Mouse (Mus musculus) myocyte (in vitro differentiated cells): ENCODE results near the gene Col4a3bp. TPM values are rescaled to one million over a fixed set of nuclear protein-coding genes. Genes with fewer than 3 reads are reported as not detected.
A peak's percentile ranks its signal among the peaks of the same experiment; 100 is the strongest.

Source experiments
- H3K27me3 ChIP-seq: one replicate; pipeline ENCODE4 v1.6.1; 2011; ENCODE audit not compliant: control insufficient read depth, insufficient read depth, insufficient read length
- H3K36me3 ChIP-seq: one replicate; pipeline ENCODE4 v1.6.1; 2011; ENCODE audit not compliant: control insufficient read depth, insufficient read depth
- H3K4me2 ChIP-seq: one replicate; pipeline ENCODE4 v1.6.1; 2011; ENCODE audit warnings: low read depth, control low read depth
- H3K4me3 ChIP-seq: one replicate; pipeline ENCODE4 v1.5.1; 2011; ENCODE audit warnings: mild to moderate bottlenecking, control low read depth, moderate library complexity
- H3K79me2 ChIP-seq: one replicate; pipeline ENCODE4 v1.6.1; 2011; ENCODE audit not compliant: control insufficient read depth, insufficient read depth
- H3ac ChIP-seq: one replicate; pipeline ENCODE4 v1.6.1; 2011; ENCODE audit not compliant: control insufficient read depth, insufficient read length
- CEBPB ChIP-seq: IDR thresholded peaks from 2 replicates; pipeline ENCODE4 v1.6.1; 2011; ENCODE audit warnings: mild to moderate bottlenecking, moderate library complexity; ENCODE audit not compliant: poor library complexity, insufficient read depth, severe bottlenecking
- E2F4 ChIP-seq: IDR thresholded peaks from one replicate; pipeline ENCODE4 v1.6.1; 2011; ENCODE audit warnings: mild to moderate bottlenecking, control low read depth, moderate library complexity; ENCODE audit not compliant: insufficient read depth
- MAX ChIP-seq: IDR thresholded peaks from one replicate; pipeline ENCODE4 v1.6.1; 2011; ENCODE audit warnings: low read depth, mild to moderate bottlenecking, control low read depth
- MYOD1 ChIP-seq, 3 experiments: IDR thresholded peaks; one replicate each; pipeline ENCODE4 v1.6.1; 2011; ENCODE audit warnings: control low read depth in 2 of 3, low read depth in 2 of 3, mild to moderate bottlenecking in 2 of 3, moderate library complexity in 1 of 3; ENCODE audit not compliant: insufficient read length in 2 of 3, control insufficient read depth in 1 of 3
- MYOG ChIP-seq, 3 experiments: IDR thresholded peaks; one replicate each; pipeline ENCODE4 v1.6.1; 2011; ENCODE audit warnings: control low read depth in 2 of 3, low read depth in 2 of 3, mild to moderate bottlenecking in 2 of 3; ENCODE audit not compliant: insufficient read length in 2 of 3, control insufficient read depth in 1 of 3, insufficient read depth in 1 of 3
- POLR2A ChIP-seq: IDR thresholded peaks from one replicate; pipeline ENCODE4 v1.6.1; 2011; ENCODE audit warnings: low read depth, mild to moderate bottlenecking, control low read depth, moderate library complexity; ENCODE audit not compliant: insufficient read length
- POLR2AphosphoS2 ChIP-seq: IDR thresholded peaks from one replicate; pipeline ENCODE4 v1.6.1; 2011; ENCODE audit warnings: low read depth, control low read depth; ENCODE audit not compliant: insufficient read length
- REST ChIP-seq: IDR thresholded peaks from one replicate; pipeline ENCODE4 v1.6.1; 2011; ENCODE audit warnings: mild to moderate bottlenecking, control low read depth, moderate library complexity; ENCODE audit not compliant: insufficient read depth, insufficient read length
- SRF ChIP-seq: IDR thresholded peaks from one replicate; pipeline ENCODE4 v1.6.1; 2011; ENCODE audit warnings: low read depth; ENCODE audit not compliant: control insufficient read depth, insufficient read length
- TCF12 ChIP-seq: IDR thresholded peaks from one replicate; pipeline ENCODE4 v1.6.1; 2011; ENCODE audit warnings: mild to moderate bottlenecking, control low read depth; ENCODE audit not compliant: poor library complexity, insufficient read depth, severe bottlenecking
- TCF3 ChIP-seq: IDR thresholded peaks from one replicate; pipeline ENCODE4 v1.6.1; 2011; ENCODE audit warnings: low read depth, control low read depth; ENCODE audit not compliant: insufficient read length
- USF1 ChIP-seq: IDR thresholded peaks from one replicate; pipeline ENCODE4 v1.6.1; 2011; ENCODE audit warnings: low read depth, mild to moderate bottlenecking, control low read depth, moderate library complexity
- polyA plus RNA-seq: library from polyadenylated mRNA; unstranded; fragments of >200 nt; fragmentation: generic; extraction: Trizol; gene quantifications from one replicate; pipeline ENCODE4 v1.2.1, GENCODE M21; 2012; ENCODE audit warnings: missing spikeins

The Col4a3bp gene
- polyA plus RNA-seq, 1 experiment: 18.3 TPM

DNA sequence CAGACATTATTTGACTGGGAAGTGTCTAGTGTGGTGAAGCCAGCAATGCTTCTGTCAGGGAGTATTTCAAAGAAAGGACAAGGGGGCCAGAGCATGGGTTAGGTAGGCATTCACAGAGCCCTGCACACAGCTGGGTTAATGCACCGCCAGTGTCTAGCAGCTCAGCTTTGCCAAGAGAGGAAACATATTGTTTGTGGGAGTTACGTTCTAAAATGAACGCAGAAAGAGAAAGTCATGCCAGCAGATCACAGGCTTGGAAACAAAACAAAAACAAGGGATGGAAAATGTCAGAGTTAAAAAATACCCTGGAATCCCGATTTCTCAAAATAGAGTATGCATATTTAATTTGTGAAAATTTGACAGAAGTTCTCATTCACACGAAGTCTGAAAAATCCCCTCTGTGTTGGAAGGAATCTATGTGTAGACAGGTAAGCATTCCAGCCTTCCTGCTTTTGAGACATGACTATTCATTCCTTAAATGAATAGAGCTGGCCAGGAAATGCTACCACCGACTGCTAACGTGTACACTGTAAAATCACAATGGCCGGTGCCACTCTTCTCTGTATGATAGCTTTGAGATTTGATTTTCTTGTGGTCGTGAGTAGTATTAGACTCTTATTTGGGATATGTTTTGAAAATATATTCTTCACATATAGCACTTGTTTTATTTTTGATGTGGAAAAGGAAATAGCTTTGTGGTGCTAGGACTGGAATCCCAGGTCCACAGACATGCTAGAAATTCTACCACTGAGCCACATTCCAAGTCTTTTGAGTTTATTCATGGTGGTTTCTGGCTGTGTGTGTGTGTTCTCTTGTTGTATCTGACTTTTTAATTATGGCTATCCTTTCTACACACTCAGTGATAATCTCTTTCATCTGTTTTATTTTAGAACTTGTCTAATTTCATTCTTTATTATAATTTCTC, 138.0 kb downstream of the Col4a3bp start:
- TF ChIP-seq TCF3 (no peak), REST (no peak), MAX (no peak), POLR2A (no peak), TCF12 (no peak), E2F4 (no peak), MYOD1 (IDR thresholded peaks at IDR 0.05; ENCODE audit: control insufficient read depth in 1 of 3, insufficient read length in 2 of 3, low read depth in 2 of 3) (no peak), MYOG (IDR thresholded peaks at IDR 0.05; ENCODE audit: control insufficient read depth in 1 of 3, insufficient read depth in 1 of 3, insufficient read length in 2 of 3, low read depth in 2 of 3) (no peak), USF1 (no peak), POLR2AphosphoS2 (no peak), CEBPB (no peak), SRF (no peak)
- H3ac ChIP-seq: no peak overlapping the region
- H3K4me2 ChIP-seq: peak overlapping the region; percentile 73
- no peak overlapping the region for H3K4me3 ChIP-seq
- no peaks in the 10 kb centered on the region for H3K79me2 ChIP-seq
- H3K27me3 ChIP-seq: no peaks in the 10 kb centered on the region
- H3K36me3 ChIP-seq: no peaks in the 10 kb centered on the region

- no peak for TF ChIP-seq POLR2AphosphoS2
- no peak for TF ChIP-seq MAX
- no peak for TF ChIP-seq CEBPB
- TF ChIP-seq MYOG (IDR thresholded peaks at IDR 0.05; ENCODE audit: control insufficient read depth in 1 of 3, insufficient read depth in 1 of 3, insufficient read length in 2 of 3, low read depth in 2 of 3): no peak
- TF ChIP-seq POLR2A: no peak
- no peak for TF ChIP-seq USF1
- TF ChIP-seq TCF12: no peak
- TF ChIP-seq TCF3: no peak
- no peak for TF ChIP-seq E2F4
- TF ChIP-seq SRF: no peak
- no peak for TF ChIP-seq REST
- TF ChIP-seq MYOD1 (IDR thresholded peaks at IDR 0.05; ENCODE audit: control insufficient read depth in 1 of 3, insufficient read length in 2 of 3, low read depth in 2 of 3): no peak
- H3ac ChIP-seq: no peak overlapping the region
- H3K36me3 ChIP-seq: no peaks in the 10 kb centered on the region
- H3K79me2 ChIP-seq: no peaks in the 10 kb centered on the region
- peak overlapping the region; percentile 73 for H3K4me2 ChIP-seq
- no peak overlapping the region for H3K4me3 ChIP-seq
- no peaks in the 10 kb centered on the region for H3K27me3 ChIP-seq
Observed at GRCm38 (mm10) chr13:96681088-96681620, 138.7 kb downstream of the Col4a3bp start.

DNA sequence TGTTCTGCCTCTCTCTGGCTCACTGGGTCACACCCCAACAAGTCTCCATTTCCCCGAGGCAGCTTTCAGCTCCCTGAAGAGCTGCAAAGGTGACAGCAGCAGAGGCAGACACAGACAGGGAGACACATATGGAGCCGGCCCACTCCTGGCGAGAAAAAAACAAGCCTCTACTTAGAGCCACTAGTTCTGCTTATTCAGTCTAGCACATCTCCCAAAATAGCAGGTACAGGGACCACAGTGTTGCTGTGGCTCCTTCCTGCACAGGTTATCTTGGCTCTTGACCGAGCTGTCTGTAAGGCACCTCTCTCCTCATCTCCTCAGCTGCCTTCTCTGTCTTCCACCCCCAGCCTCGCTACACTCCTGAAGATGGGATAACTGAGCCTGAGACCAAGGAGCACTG, 142.4 kb downstream of the Col4a3bp start:
- H3ac ChIP-seq: no peak overlapping the region
- H3K79me2 ChIP-seq: no peaks in the 10 kb centered on the region

DNA sequence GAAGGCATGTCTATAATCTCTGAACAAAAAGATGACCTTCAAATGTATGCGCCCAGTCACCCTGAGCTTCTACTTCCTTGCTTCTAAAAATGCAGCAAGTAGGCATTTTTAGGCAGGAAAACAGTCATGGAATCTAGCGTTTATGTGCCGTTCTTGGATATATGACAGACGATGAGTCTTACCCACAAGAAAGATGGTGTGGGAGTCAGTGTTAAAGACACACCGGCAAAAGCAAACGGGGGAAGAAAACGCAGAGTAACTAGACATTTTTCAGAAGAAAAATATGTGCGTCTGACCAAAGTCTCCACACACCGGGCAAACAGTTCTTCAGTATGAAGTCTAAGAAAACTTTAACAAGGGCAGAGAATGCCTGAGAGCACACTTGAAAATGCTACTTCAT, 144.8 kb downstream of the Col4a3bp start:
- TF ChIP-seq E2F4: no peak

More for the DNA sequence above, 142.4 kb downstream of the Col4a3bp start:
- Histone ChIP-seq H3K4me2 (no peak overlapping the region), H3K4me3 (no peak overlapping the region), H3K36me3 (no peaks in the 10 kb centered on the region), H3K27me3 (no peaks in the 10 kb centered on the region)
- no peak for TF ChIP-seq POLR2A

More for the DNA sequence above, 144.8 kb downstream of the Col4a3bp start:
- Histone ChIP-seq H3K79me2 (no peaks in the 10 kb centered on the region), H3K27me3 (no peaks in the 10 kb centered on the region), H3K4me3 (no peak overlapping the region), H3ac (no peak overlapping the region), H3K4me2 (peak overlapping the region; percentile 64), H3K36me3 (no peaks in the 10 kb centered on the region)

Other genes with a start within 250 kb of the Col4a3bp start
- 6.1 TPM for gene Poc5, start 154.3 kb upstream of the Col4a3bp start, polyA plus RNA-seq
- gene Ankdd1b, start 71.4 kb upstream of the Col4a3bp start, polyA plus RNA-seq: not detected
- gene Gm17622, start 51.9 kb upstream of the Col4a3bp start, polyA plus RNA-seq: not detected
- 2.9 TPM for gene Polk, start within 50 bp of the Col4a3bp start, polyA plus RNA-seq
- 87.4 TPM for gene Hmgcr, start 128.3 kb downstream of the Col4a3bp start, polyA plus RNA-seq
- not detected for gene Ankrd31, start 205.7 kb downstream of the Col4a3bp start, polyA plus RNA-seq